Mouse (Mus musculus): ENCODE data around the gene Ppm1l. TPM values are rescaled to one million over a fixed set of nuclear protein-coding genes. Genes with fewer than 3 reads are reported as not detected.

Gene Ppm1l
- polyA plus RNA-seq, 1 experiment from 2014 or later, result 3.4 TPM

DNA sequence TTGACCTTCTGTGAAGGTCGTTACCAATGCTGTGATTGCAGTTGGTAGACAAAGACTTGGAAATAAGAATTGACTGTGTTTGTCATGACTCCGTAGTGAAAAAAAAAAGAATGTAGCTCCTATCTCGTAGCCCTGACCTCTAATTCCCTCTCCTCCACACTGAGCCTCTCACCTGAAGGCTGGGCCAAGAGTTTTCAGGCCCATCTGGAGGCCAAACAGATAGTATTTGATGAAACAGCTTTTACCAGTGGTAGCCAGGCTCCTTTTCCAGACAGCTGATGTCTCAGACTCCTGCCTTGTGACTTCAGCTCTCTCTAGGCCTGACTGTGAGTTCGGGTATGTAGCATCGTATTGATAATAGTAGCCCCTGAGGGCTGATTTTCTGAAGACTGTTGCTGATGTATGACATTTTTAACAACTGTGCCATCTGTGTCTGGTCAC is 45.7 kb downstream of the Ppm1l start:
- no peaks in the 10 kb centered on the region for H3K9me3 ChIP-seq (ENCODE audit: control insufficient read depth, low read length)
- no peaks in the 10 kb centered on the region for H3K36me3 ChIP-seq (ENCODE audit: control insufficient read depth, insufficient read depth, low read length)
- H3K4me1 ChIP-seq (ENCODE audit: control insufficient read depth, insufficient read depth, low read length), result peaks cover 8% of the 10 kb centered on the region; the same call in 1 of the 2 replicates
- WGBS, result 78% methylated on average over 5 of the region's 5 CpGs
- H3K4me2 ChIP-seq (ENCODE audit: low read depth, low read length), result no peak overlapping the region
- H3K27me3 ChIP-seq (replicated peaks; ENCODE audit: control insufficient read depth, insufficient read depth, low read length), result no peaks in the 10 kb centered on the region
- no peak overlapping the region for H3K27ac ChIP-seq (ENCODE audit: low read length)
- no peak overlapping the region for H3K4me3 ChIP-seq (ENCODE audit: low read length)
- no peak for ATAC-seq
- no peak overlapping the region for H3K9ac ChIP-seq (ENCODE audit: low read depth, low read length)

DNA sequence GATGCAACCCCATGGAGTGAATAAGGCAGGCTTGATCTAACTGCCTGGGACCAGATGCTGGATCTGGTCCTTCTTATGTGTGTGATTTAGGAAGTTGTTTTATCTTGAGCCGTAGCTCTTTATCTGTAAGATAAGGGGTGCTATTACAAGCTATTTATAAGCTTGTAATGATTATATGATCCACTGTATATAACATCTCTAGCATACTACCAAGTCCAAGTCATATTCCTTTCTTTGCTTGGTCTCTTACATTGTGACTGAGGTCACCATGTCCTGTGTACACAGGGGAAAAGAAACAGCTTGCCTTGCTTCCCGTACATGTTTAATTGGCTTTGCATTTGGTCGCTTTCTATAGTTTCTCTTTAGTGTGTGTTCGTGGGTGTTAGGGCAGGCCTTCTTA is 46.2 kb downstream of the Ppm1l start:
- no peaks in the 10 kb centered on the region for H3K9me3 ChIP-seq (ENCODE audit: control insufficient read depth, low read length)
- H3K4me1 ChIP-seq (ENCODE audit: control insufficient read depth, insufficient read depth, low read length), result peaks cover 8% of the 10 kb centered on the region; the same call in 1 of the 2 replicates
- H3K36me3 ChIP-seq (ENCODE audit: control insufficient read depth, insufficient read depth, low read length), result no peaks in the 10 kb centered on the region
- H3K27me3 ChIP-seq (replicated peaks; ENCODE audit: control insufficient read depth, insufficient read depth, low read length), result no peaks in the 10 kb centered on the region
- 47% methylated on average over 4 of the region's 4 CpGs for WGBS
- H3K27ac ChIP-seq (ENCODE audit: low read length), result no peak overlapping the region
- H3K4me2 ChIP-seq (ENCODE audit: low read depth, low read length), result no peak overlapping the region
- no peak overlapping the region for H3K4me3 ChIP-seq (ENCODE audit: low read length)
- no peak overlapping the region for H3K9ac ChIP-seq (ENCODE audit: low read depth, low read length)
- peak; percentile 86 for ATAC-seq

GRCm38 (mm10) chr3:69364151-69364550 is 47.5 kb downstream of the Ppm1l start:
- Histone ChIP-seq H3K27me3 (replicated peaks; ENCODE audit: control insufficient read depth, insufficient read depth, low read length) (no peaks in the 10 kb centered on the region), H3K4me1 (ENCODE audit: control insufficient read depth, insufficient read depth, low read length) (peaks cover 8% of the 10 kb centered on the region; the same call in 1 of the 2 replicates), H3K27ac (ENCODE audit: low read length) (no peak overlapping the region), H3K4me3 (ENCODE audit: low read length) (no peak overlapping the region), H3K9me3 (ENCODE audit: control insufficient read depth, low read length) (no peaks in the 10 kb centered on the region), H3K9ac (ENCODE audit: low read depth, low read length) (no peak overlapping the region), H3K36me3 (ENCODE audit: control insufficient read depth, insufficient read depth, low read length) (no peaks in the 10 kb centered on the region), H3K4me2 (ENCODE audit: low read depth, low read length) (no peak overlapping the region)
- ATAC-seq, result no peak
- 87% methylated on average over 6 of the region's 6 CpGs for WGBS

- Histone ChIP-seq H3K4me3 (ENCODE audit: low read length) (no peak overlapping the region), H3K9me3 (ENCODE audit: control insufficient read depth, low read length) (0 out of 2 replicates have a peak, but pooled peaks cover 2% of the 10 kb centered on the region), H3K4me2 (ENCODE audit: low read depth, low read length) (no peak overlapping the region), H3K27ac (ENCODE audit: low read length) (no peak overlapping the region), H3K9ac (ENCODE audit: low read depth, low read length) (no peak overlapping the region), H3K4me1 (ENCODE audit: control insufficient read depth, insufficient read depth, low read length) (0 out of 2 replicates have a peak, but pooled peaks cover 2% of the 10 kb centered on the region), H3K36me3 (ENCODE audit: control insufficient read depth, insufficient read depth, low read length) (no peaks in the 10 kb centered on the region), H3K27me3 (replicated peaks; ENCODE audit: control insufficient read depth, insufficient read depth, low read length) (no peaks in the 10 kb centered on the region)
- 89% methylated on average over 9 of the region's 9 CpGs for WGBS
- ATAC-seq, result no peak
These were observed 51.3 kb downstream of the Ppm1l start for GRCm38 (mm10) chr3:69367916-69368315.

- WGBS, result 85% methylated on average over 3 of the region's 3 CpGs
- H3K27ac ChIP-seq (ENCODE audit: low read length), result no peak overlapping the region
- no peaks in the 10 kb centered on the region for H3K4me1 ChIP-seq (ENCODE audit: control insufficient read depth, insufficient read depth, low read length)
- no peak overlapping the region for H3K9ac ChIP-seq (ENCODE audit: low read depth, low read length)
- no peak overlapping the region for H3K4me3 ChIP-seq (ENCODE audit: low read length)
- H3K27me3 ChIP-seq (replicated peaks; ENCODE audit: control insufficient read depth, insufficient read depth, low read length), result no peaks in the 10 kb centered on the region
- H3K36me3 ChIP-seq (ENCODE audit: control insufficient read depth, insufficient read depth, low read length), result no peaks in the 10 kb centered on the region
- no peak for ATAC-seq
- H3K4me2 ChIP-seq (ENCODE audit: low read depth, low read length), result no peak overlapping the region
- 0 out of 2 replicates have a peak, but pooled peaks cover 3% of the 10 kb centered on the region for H3K9me3 ChIP-seq (ENCODE audit: control insufficient read depth, low read length)
These were observed 56.1 kb downstream of the Ppm1l start for GRCm38 (mm10) chr3:69372731-69373130.

GRCm38 (mm10) chr3:69373544-69374306 is 57.1 kb downstream of the Ppm1l start:
- 75% methylated on average over 10 of the region's 10 CpGs for WGBS
- Histone ChIP-seq H3K27ac (ENCODE audit: low read length) (no peak overlapping the region), H3K4me2 (ENCODE audit: low read depth, low read length) (no peak overlapping the region), H3K9me3 (ENCODE audit: control insufficient read depth, low read length) (0 out of 2 replicates have a peak, but pooled peaks cover 3% of the 10 kb centered on the region), H3K4me1 (ENCODE audit: control insufficient read depth, insufficient read depth, low read length) (no peaks in the 10 kb centered on the region), H3K9ac (ENCODE audit: low read depth, low read length) (no peak overlapping the region), H3K4me3 (ENCODE audit: low read length) (no peak overlapping the region), H3K36me3 (ENCODE audit: control insufficient read depth, insufficient read depth, low read length) (no peaks in the 10 kb centered on the region), H3K27me3 (replicated peaks; ENCODE audit: control insufficient read depth, insufficient read depth, low read length) (no peaks in the 10 kb centered on the region)
- ATAC-seq, result no peak

- H3K36me3 ChIP-seq (ENCODE audit: control insufficient read depth, insufficient read depth, low read length), result no peaks in the 10 kb centered on the region
- ATAC-seq, result no peak
- H3K4me3 ChIP-seq (ENCODE audit: low read length), result no peak overlapping the region
- no peaks in the 10 kb centered on the region for H3K27me3 ChIP-seq (replicated peaks; ENCODE audit: control insufficient read depth, insufficient read depth, low read length)
- H3K4me1 ChIP-seq (ENCODE audit: control insufficient read depth, insufficient read depth, low read length), result no peaks in the 10 kb centered on the region
- 91% methylated on average over 5 of the region's 5 CpGs for WGBS
- no peak overlapping the region for H3K4me2 ChIP-seq (ENCODE audit: low read depth, low read length)
- no peak overlapping the region for H3K9ac ChIP-seq (ENCODE audit: low read depth, low read length)
- H3K9me3 ChIP-seq (ENCODE audit: control insufficient read depth, low read length), result 0 out of 2 replicates have a peak, but pooled peaks cover 3% of the 10 kb centered on the region
- no peak overlapping the region for H3K27ac ChIP-seq (ENCODE audit: low read length)
These were observed 57.9 kb downstream of the Ppm1l start for GRCm38 (mm10) chr3:69374538-69374937.

DNA sequence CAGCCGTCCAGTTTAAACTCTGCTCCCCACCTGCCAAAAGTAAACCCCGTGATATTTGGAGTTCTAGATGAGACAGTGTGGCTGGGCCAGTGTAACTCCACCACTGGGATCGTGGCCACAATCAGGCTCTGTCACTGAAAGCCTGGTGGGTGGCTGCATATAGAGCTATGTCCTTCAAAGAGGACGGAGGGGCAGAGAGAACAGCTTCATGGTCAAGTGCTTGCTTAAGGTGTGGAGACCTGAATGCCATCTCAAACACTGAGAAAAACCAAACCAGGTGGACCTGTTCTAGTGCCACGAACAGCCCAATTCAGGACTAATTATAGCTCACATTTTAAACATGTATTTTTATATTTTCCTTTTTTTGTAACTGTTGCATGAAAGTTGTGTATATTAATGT is 58.3 kb downstream of the Ppm1l start:
- Histone ChIP-seq H3K4me3 (ENCODE audit: low read length) (no peak overlapping the region), H3K9ac (ENCODE audit: low read depth, low read length) (no peak overlapping the region), H3K27ac (ENCODE audit: low read length) (no peak overlapping the region), H3K27me3 (replicated peaks; ENCODE audit: control insufficient read depth, insufficient read depth, low read length) (no peaks in the 10 kb centered on the region), H3K36me3 (ENCODE audit: control insufficient read depth, insufficient read depth, low read length) (no peaks in the 10 kb centered on the region), H3K4me2 (ENCODE audit: low read depth, low read length) (no peak overlapping the region), H3K9me3 (ENCODE audit: control insufficient read depth, low read length) (0 out of 2 replicates have a peak, but pooled peaks cover 3% of the 10 kb centered on the region), H3K4me1 (ENCODE audit: control insufficient read depth, insufficient read depth, low read length) (no peaks in the 10 kb centered on the region)
- ATAC-seq, result no peak
- 80% methylated on average over 5 of the region's 5 CpGs for WGBS

- 76% methylated on average over 4 of the region's 4 CpGs for WGBS
- ATAC-seq, result no peak
- no peak overlapping the region for H3K4me2 ChIP-seq (ENCODE audit: low read depth, low read length)
These were observed 64.6 kb downstream of the Ppm1l start for GRCm38 (mm10) chr3:69381213-69381612.

More at GRCm38 (mm10) chr3:69381213-69381612, 64.6 kb downstream of the Ppm1l start:
- Histone ChIP-seq H3K4me1 (ENCODE audit: control insufficient read depth, insufficient read depth, low read length) (no peaks in the 10 kb centered on the region), H3K9ac (ENCODE audit: low read depth, low read length) (no peak overlapping the region), H3K36me3 (ENCODE audit: control insufficient read depth, insufficient read depth, low read length) (no peaks in the 10 kb centered on the region), H3K9me3 (ENCODE audit: control insufficient read depth, low read length) (no peaks in the 10 kb centered on the region), H3K27ac (ENCODE audit: low read length) (no peak overlapping the region), H3K4me3 (ENCODE audit: low read length) (no peak overlapping the region), H3K27me3 (replicated peaks; ENCODE audit: control insufficient read depth, insufficient read depth, low read length) (no peaks in the 10 kb centered on the region)

Data from intestine, embryonic 16.5 days (tissue).